Mouse (Mus musculus) adrenal gland, adult 18-20 months (tissue): ENCODE measurements at regions not wholly inside any gene's neighbourhood (a gene's known extent, or its start where the extent isn't known, plus 50 kb on each side); places are given as distances from the start of the nearest gene placed in this dataset.
A peak's percentile ranks its signal among the peaks of the same experiment; 100 is the strongest.
"Not testable (repeated sequence)": the region's sequence is repeated elsewhere in the genome, so short reads cannot be mapped to it uniquely, and the experiment has no call there.

Source experiments
- DNase-seq, 2 experiments: peaks; one replicate each; pipeline ENCODE4 v3.0.0; 2021 to 2022; ENCODE audit warnings: low spot score in 2 of 2

GRCm38 (mm10) chr2:17898780-17899179 is 98.0 kb downstream of the H2al2a start:
- DNase-seq = no peak

DNA sequence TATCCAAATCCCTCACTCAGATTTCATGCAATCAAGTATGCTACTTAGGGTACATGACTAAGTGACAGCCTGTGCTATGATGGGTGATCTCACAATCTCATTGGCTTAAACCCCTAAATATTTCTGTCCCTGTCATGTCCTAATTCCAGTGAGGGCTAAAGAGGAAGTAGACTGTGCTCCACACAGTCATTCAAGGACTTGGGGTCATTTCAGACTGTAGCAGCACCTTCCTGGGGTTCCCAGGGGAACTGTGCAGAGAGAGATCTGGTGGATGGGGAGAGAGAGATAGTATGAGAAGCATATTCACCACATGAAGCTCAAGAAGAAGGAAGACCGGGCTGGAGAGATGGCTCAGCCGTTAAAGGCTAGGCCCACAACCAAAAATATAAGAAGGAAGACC is 100.7 kb downstream of the H2al2a start:
- no peak for DNase-seq

DNA sequence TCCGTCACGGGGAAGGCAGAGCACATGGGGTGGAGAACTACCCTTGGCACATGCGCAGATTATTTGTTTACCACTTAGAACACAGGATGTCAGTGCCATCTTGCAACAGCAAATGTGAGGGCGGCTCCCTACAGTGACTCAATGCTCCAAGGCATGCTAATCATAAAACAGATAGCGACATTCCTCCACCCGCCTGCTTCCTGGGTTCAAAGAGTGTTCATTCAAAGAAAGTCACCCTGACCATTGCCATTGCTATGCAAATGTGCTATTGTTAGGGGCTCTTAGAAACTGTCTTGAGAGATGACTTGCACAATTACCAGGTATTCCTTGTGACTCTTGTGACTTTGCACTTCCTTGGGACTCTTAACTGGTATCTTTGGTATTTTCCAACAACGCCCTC is 104.1 kb downstream of the H2al2a start:
- DNase-seq = not testable (repeated sequence)

GRCm38 (mm10) chr2:17887699-17888098 is 109.1 kb downstream of the H2al2a start:
- no peak for DNase-seq

- DNase-seq = no peak
These were observed 114.4 kb downstream of the H2al2a start for GRCm38 (mm10) chr2:17882389-17882788.

DNA sequence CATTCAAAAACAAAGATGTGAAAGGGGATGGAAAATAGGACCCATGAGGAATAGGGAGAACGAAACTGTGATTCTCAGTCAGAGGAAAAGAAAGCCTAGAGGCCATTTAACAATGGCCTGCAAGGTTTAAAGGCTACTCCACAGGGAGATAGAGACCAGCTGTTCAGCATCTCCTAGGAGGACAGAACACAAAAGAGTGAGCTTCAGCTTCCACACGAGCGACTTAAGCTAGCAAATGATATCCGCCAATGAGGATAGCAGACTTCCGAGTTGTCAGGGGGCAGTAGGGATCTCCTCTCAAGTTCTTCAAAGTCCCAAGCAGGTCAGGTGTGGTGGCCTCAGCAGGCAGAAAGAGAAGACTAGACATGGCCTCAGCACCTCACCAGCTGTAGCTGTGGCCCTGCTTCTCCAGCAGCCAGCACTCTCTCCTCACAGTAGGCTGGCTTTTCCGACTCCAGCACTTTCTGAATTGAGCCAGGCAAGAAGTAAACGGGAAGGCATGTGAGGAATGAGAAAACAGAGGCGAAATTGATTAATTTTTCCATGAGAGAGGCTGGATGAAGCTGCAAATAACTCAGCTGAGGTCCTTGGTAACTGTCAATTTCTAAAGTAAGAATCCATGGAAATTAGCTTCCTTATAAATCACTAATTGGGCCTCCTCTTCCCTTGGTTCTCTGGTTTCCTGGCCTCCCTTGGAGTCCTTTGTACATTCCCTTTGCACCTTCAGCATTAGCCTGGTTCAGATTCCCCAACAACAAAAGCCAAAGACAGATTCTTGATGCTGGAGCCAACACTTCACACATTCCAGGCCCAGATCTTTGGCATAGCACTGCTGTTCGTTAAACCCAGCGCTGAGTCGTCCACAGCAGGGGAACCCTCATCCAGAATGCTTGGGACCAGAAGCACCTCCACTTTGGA is 115.7 kb downstream of the H2al2a start:
- no peak for DNase-seq

GRCm38 (mm10) chr2:17877901-17878300 is 118.9 kb downstream of the H2al2a start:
- DNase-seq = peak in 1 of 2 experiments; percentile 15

GRCm38 (mm10) chr2:17876942-17877341 is 119.8 kb downstream of the H2al2a start:
- no peak for DNase-seq

DNA sequence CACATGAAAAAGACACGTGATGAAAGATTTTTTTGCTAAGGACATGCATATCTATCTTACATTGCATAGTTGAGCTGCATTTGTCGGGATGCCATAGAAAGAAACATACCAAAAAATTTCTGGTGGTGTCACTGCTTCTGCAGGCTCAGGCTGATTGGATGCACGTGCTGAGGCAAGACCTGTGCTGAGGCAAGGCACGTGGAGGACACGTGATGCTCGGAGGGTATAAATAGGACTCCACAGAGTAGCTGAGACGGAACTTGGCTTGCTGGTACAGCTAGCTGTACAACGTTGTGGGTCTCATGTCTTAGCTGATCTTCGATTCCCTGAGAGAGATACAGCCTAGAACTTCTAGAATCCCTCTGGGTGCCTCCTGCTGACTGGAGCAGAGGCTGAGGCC is 120.6 kb downstream of the H2al2a start:
- no peak for DNase-seq

DNA sequence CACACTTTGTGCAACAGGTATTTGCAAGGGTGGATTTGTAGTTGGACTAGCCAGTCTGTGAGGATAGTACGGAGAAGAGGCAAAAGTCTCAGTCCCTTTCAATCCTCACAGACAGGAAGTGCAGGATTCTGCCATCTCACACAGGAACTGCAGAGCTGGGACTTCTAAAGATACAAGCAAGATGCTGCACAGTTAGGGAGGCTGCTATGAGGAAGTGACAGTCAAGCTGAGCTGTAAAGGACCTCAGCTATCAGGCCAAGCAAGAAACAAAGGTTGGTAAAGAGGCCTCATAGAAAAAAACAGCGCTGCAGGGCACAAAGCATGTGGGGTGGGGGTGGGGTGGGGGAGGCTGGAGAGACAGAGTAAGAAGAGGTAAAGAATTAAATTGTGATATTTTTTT is 126.2 kb downstream of the H2al2a start:
- DNase-seq = no peak

GRCm38 (mm10) chr2:17868145-17868544 is 128.6 kb downstream of the H2al2a start:
- no peak for DNase-seq

- DNase-seq = no peak
These were observed 129.4 kb downstream of the H2al2a start for GRCm38 (mm10) chr2:17867341-17867740.

- DNase-seq = no peak
These were observed 130.7 kb upstream of the Nebl start for GRCm38 (mm10) chr2:17861765-17862495.

GRCm38 (mm10) chr2:17860922-17861559 is 129.8 kb upstream of the Nebl start:
- DNase-seq = no peak

GRCm38 (mm10) chr2:17859234-17859633 is 128.0 kb upstream of the Nebl start:
- DNase-seq = no peak

DNA sequence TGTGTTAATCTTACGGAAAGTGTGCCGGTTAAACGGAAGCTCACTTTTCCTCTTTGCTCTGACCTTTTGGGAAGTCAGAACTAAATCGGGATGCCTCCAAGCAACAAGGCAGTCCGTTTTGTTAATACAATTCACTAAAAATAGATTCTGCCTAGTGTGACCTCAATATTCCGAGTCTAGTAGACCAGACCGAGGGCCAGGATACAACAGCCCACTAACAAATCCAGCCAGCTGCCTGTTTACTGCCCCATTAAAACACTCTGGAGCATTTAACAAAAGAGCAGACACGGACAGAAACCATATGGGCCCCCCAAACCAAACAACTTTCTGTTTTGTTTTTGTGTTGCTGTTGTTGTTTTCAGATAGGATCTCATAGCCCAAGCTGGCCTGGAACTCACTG is 127.1 kb upstream of the Nebl start:
- no peak for DNase-seq

GRCm38 (mm10) chr2:17855566-17856264 is 124.5 kb upstream of the Nebl start:
- DNase-seq = no peak

- no peak for DNase-seq
These were observed 122.8 kb upstream of the Nebl start for GRCm38 (mm10) chr2:17854088-17854487.

DNA sequence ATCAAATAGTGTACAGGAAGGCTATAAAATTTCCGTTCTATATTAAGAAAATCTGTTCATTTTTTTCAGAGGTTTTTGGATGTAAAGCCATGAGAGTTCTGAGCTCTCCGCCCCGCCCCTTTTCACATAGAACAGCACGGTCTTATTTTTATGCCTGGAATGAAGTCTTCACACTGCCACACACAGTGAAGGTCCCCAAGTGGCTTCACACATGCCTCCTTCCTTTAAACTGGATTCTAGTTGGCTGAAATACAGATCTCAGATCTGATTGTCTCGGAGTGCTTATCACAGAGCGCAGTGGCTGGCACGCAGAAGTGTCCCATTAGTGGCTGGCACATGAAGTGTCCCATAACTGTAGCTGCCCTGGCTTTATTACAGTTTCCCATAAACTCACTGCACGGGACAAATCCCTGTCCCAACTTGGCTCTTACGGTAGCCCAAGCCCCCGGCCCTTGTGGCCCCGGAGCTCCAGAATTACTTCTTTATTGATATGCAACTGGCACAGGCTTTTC is 122.3 kb upstream of the Nebl start:
- DNase-seq = no peak

DNA sequence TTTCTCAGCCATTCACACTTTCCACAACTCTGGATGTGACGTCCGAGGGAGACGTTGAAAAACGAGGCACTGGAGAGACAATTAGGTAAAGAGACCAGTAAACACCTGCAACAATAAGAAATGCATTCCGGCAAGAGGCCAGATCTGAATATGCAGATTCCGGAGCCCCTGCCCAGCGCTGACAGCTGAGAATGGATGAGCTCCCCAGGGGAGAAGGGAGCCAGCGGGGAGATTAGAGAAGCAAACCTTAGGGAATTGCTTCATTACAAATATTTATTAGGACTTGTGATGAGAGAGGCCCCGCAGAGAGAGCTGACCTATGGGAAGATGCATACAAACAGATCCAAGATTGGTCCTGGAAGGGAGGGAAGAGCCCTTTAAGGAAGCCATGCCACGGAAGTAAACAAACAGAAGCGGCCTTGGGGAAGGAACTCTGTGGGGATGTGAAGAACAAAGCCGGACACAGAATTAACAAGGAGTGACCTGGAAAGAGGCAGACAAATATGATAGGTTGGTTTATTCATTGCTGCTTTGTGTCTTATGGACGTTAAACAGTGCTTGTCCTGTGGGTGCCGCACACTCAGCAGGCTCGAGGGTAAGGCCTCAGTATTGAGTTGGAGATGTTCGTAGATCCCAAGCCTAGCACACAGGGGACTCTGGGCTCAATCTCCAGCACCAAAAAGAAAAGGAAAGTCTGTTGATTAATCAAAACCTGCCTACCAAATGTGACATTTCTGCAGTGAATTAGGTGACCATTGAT is 121.7 kb upstream of the Nebl start:
- no peak for DNase-seq
